Mouse (Mus musculus) MN1 (cell line): ENCODE results near the gene Cops9.

Experiments used
- DNase-seq: peaks from one replicate; pipeline ENCODE4 v3.0.0-alpha.2; 2016; ENCODE audit warnings: low spot score

The Cops9 gene

DNA sequence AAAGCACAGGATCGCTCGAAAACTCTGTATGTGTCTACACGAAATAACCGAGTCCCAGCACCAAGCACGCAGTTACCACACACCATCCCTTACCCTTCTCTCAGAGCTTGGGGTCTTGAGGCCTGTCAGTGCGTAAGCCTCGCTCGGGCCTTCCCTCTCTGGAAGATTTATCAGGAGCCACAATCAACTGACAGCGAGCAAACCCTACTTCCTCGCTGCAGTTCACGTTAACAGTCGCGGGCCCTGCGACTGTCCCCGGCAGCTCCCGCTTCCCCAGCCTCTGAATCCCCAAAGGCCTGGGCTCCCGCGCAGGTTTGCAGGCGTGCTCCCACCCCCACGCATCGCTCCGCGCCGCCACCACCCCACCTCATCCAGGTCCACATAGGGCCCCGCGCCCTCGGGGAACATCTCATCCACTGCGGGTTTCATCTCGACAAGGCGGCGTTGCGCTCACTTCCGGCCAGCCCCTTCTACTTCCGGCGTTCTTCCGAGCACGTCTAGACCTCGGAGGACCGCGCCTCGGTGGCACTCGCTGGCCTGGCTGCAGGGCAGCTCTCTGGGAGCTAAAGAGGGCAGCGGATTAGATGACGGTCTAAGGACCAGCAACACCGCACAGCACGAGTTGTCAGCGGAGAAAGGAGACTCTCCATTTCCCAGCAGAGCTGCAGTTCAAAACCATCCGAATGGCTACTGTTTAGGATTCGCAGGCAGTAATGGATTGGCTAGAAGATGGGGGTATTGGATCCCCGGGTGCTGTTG is at the start of gene Cops9:
TSS of gene Cops9 (minus strand) at position 472 of the 759 bp plus-strand sequence.
- DNase-seq = peak; percentile 96

DNA sequence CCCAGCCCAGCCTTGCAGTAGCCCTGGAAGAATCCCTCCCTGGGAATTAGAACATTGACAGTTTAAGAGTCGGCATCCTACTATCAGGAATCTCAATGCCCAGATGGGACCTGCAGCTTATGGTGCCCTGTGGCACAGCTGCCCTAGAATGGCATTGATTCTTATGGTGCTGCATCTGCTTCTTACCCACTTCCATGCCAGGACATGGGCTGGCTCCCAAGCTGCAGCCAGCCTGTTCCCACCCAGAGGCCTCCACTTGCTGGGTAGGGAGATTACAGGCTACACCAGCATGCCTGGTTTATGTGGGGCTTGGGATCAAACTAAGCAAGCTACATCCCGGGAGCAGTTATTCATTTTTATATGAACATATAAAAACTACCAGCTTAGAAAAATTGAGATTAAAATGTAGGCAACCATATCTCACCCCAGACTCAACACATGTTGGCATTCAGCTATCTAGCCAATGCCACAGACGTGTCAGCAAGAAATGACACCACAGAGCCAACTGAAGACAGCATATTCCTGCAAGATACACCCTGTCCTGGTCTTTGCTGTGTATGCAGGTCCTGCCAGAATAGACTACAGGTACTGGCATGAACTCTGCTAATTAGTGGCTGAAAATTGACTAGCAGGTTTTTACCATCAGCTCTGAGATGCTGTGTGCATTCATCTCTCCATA is 49.5 kb upstream of the Cops9 start:
- DNase-seq = no peak

DNA sequence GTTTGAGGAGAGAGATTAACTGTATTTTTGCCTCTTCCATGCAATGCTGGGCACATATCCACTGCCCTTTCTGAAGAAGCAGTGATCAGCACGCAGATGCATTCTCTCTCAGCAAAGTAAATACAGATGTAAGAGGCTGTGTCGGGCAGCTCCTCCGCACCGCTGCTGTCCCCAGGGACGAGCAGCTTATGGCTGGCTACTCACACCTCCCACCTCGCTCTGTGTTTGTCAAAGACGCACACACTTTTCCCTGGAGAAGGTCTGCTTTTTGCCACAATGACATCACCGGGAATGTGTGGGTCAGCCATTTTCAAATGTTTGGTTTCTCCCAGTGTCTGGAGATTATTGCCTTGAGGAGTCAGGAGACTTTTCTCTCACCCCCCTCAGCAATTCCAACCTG is 45.2 kb upstream of the Cops9 start:
- DNase-seq = peak; percentile 62

DNA sequence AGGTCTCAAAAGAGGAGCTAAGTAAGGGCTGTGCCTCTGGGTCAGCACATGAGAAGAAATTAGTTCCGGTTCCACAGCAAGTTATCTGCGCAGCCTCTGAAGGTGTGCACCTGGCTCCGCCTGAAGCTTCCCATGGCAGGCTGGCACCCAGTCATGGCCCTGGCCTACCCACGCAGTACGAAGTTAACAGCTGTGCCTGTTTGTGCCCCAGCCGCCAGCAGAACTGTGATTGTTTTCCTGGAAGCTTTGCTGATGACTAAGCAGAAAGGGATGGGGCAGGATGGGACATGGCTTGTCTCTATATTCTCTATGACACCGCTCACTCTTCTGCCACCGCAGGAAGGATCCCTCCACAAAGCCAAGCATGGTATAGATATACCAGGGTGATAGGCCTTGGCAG is 41.4 kb upstream of the Cops9 start:
- DNase-seq = no peak

DNA sequence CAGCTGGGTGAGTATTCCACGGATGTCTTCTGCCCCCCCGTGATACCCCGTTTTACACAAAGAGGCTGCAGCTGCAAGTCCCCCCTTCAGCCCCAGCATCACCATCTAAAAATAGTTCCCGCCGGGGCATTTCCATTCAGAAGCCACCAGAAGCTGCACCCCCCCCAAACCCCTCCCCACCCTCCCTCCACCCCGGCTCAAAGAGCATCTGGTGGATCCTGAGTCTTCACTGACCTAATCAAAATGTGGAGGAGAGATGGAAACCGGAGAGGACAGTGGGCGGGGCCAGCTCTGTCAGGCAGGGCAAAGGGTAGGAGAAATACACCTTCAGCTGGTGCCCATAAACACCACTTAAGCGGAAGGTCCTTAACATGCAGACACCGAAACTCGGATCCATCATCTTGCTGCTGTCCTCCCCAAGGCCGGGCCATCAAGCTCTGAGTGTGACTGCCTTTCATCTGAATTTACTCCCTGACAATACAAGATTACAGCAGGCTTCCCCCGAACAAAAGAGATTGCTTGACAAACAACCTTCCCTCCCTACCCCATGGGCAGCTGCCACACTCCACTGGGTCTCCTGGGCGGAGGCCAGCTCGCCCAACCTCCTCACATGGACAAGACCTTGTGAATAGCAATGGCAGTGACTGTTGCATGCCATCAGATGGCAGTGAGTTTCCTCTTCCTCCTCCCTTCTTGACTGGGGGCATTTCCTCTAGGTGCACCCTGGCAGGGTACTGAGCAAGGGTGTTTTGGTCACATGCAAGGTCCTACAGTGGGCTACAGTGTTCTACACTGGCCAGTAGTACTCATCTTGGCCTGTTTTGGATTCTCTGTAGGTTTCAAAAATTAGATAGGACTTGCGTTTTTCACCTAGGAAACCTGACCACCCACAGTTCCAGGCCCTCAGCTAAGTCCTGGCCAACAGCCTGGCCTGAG is 39.2 kb upstream of the Cops9 start:
- no peak for DNase-seq

DNA sequence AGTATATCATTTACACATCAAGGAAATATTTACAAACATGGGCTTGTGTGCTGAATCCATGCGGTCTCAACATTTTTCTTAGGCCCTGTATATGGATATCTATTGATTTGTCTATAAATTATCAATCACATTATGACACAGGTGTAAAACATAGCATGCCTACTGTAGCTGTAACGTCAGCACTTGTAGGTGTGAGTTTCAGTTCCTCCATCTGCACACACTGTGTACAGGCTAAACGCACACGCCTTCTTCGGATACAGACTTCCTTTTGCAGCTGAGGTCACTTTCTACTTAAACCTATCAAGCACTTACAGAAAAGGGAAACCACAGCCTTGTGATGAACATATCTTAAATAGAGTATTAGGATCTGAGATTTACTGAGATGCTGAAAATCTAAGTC is 37.0 kb upstream of the Cops9 start:
- no peak for DNase-seq

DNA sequence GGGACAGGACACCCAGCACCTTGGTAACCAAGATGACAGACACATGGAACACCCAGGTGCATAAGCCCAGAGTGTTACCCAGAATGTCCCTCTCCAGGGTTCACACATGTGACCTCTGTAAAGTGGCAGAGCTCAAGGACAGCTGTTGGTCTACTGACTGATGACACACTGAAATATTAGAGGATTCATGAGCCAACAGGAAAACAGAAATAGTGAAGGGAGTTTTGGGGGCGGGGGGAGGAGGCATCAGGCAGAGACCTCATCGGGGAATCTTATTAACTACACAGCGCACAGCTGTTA is 34.8 kb upstream of the Cops9 start:
- no peak for DNase-seq

DNA sequence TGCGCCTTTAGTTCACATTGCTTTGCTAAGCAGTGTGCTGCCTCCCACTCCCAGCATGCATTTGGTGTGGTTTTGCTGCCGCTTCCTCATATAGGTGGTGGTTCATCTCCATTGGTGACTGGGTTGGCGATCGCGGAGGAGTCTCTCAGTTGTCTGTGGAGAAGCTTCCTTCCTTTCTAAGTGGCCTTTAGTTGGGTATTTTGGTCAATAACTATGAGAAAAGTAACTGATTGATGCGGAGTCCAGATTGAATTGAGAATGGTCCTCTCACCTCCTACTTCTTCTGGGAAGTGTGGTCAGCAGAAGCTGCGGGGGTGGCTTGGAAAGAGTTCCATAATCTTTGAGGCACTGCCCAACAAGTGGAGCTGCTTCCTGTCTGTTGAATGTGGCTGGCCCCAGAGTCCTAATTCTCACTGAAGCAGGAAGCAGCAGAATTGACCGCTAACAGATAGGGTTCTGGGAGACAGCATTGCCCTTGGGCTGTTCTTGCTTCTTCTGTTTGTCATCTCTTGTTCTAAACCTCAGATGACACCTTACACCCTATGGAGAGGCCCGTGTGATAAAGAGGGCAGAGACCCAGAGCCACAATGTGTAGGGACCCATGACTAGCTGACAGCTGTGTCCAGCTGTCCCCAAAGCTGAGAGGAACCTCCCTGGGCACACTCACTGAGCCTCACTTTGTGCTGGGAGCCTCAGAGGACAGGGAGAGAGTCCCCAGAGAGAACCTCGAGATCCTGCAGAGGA is 34.3 kb upstream of the Cops9 start:
- no peak for DNase-seq

DNA sequence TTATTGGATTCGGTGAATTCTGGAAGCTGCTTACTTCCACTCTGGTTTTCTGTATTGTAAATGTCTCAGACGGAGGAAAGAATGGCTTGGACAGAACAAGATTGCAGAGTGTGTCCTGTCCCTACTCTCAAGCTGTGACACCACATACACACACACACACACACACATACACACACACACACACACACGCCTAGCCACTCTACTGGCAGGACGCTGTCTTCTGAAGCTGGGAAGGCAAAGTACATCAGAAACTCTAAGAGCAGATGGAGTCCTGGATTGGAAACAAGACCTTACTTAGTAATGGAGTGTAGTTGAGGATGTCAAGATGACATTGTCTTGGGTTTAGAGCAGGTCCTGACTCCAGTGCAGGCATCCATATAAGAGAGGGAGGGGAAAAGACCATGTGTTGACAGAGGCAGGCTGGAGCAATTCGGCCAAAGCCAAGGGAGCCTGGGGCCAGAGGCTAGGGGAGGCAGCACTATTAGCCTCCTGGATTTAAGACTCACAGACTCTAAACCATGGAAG is 31.5 kb upstream of the Cops9 start:
- DNase-seq = no peak

DNA sequence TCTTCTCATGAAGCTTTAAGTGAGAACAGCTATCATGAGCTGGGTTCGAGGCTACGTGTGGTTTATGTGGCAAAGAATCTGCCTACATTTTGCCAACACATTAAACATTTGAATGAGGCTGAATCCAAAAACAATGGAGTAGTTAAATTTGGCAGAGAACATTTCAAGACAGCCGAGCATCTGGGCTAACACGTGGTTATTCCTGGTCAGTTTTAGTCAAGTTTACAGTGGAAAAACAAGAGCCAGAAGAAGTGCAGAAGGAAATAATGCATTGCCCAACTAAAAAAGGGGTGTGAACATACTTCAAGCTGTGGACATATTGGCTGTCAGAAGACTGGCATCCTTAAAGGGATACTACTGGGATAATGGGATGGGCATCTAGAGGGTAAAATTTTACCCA is 29.5 kb upstream of the Cops9 start:
- no peak for DNase-seq

DNA sequence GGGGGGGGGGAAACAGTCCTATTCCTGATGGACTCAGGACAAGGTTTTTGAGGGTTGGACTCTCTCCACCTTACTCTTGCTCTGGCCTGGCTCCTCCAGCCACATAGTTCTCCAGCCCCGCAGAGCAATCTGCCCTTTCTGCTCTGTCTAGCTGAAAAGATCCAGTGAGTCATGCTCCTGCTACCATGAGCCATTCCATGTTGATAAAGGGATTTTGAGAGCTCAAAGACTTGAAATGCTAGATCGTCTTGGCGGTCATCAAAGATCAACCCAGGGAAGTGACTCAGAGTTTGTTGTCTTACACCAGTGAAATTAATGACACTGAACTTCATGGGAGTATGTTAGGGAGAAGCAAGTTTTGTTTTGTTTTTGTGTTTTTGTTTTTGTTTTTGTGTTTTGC is 27.6 kb upstream of the Cops9 start:
- DNase-seq = no peak

DNA sequence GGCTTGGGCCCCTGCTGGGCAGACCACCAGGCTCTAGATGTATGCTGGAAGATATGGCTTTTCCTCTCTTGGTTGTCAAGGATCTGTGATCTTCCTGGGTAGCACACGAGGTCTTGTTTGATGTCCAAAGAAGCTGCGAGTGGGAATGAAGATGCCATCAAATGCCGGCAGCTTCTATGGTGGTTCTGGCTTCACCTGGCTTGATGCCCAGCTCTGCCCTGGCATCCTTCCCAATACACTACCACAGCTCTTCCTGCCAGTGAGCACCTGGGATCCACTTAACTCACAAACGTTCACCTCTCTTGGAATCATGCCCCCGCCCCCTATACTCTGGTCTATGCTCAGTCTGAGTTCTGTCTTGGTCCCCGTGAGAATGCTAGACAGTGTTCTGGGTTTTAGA is 25.3 kb upstream of the Cops9 start:
- DNase-seq = peak; percentile 50

DNA sequence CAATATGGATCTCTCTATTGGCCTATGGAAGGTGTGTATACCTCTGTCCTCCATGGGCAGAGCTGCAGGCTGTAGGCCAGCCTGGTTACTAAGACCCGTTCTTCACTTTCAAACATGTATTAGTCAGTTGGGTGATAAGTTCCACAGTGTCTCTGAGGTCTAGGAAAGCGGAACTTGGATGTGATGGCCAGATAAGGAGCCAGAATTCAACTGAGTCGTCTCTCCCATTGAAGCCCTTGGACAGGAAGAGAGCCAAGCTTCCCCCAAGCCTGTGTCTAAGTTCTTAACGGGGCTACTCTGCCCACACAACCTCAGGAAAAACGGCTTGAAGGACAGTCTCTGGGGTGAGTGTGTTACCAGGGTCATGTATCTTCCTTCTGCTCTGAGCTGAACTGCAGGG is 17.6 kb upstream of the Cops9 start:
- no peak for DNase-seq

DNA sequence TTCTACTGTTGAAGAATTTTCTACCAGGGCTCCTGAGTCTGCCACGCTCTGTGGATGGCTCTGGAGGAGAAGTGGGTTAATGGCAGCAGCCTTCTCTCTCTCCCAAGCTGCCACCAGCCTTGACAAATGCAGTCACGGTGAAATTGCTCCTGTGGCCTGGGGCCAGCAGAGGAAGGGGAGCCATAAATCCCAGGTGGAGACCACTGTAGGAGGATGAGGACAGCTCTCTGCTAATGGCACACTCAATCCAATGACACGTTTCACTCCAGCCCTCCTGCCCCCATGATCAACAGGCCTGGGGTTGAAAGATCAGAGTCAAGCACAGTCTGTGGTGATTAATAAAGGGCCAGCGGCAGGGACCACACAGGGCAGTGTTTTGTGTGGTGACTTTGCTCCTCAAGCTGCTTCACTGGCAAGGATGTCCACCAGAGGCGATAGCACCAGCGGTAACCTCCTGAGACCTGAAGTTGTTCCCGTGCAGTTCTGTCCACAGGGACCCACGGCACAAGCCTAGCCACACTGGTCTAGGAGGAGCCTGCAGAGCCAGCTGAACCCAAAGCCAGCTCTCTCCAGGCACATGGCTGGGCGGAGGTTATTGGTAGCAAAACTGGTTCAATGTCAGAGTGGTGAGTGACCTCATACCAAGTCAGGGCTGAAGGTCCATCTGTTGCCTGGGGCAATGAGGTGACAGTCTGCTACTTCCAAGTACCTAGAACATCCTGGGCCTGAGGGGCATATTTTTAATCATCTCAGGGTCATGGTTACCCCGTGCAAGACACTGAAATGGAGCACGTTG is 15.4 kb upstream of the Cops9 start:
- no peak for DNase-seq

DNA sequence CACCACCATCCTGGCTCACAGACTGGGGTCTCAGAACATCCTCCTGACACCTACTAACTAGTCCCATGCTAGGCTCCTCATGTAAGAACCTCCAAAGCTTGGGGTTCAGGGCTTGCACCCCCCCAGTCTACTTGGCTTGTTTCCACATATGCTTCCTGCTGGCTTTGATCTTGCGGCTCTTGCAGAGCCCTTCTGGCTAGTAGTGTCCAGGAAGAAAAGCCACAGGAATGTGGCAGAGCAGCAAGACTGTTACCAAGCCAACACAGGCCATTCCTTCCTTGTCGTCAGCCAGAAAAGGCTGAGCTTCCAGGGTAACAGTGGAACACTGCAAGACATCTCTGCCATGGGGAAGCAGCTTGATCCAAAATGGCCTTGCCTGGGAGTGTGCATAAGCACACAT is 12.9 kb upstream of the Cops9 start:
- DNase-seq = no peak

DNA sequence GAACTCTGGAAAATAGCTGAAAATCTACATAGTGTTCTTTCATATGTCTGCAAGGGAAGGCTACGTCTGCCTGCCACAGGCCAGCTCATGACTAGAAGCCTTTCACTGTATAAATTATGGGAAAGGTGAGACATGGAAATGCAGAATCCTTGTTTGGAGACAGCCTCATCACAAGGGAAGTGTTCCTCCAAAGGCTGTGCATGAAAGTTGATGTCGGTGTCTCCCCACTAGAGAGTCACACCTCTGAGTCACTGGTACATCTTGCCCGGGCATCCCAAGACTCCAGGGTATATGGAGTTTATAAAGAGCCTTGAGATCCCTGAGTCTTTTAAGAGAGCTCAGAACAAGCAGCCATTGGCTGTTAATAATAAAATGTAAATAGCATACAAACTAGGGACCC is 11.4 kb upstream of the Cops9 start:
- no peak for DNase-seq

DNA sequence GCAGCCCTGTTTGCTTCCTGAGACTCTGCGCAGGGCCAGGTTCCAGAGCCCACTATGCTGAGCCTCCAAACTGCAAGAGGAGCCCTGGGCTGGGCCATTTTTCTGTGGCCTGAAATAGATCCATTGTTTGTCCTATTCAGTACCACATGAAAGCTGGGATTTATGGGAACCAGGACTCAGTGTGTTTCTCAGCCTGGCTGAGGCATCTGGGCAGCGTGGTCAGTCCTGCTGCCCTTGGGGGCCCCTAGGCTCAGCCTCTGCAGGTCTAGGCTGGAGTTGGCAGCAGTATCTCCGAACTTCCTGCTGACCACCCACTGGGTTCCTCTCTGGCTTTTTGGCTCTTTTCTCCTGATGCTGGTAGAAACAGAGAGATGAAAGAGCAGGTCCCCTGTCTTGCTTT is 9.7 kb upstream of the Cops9 start:
- DNase-seq = no peak

DNA sequence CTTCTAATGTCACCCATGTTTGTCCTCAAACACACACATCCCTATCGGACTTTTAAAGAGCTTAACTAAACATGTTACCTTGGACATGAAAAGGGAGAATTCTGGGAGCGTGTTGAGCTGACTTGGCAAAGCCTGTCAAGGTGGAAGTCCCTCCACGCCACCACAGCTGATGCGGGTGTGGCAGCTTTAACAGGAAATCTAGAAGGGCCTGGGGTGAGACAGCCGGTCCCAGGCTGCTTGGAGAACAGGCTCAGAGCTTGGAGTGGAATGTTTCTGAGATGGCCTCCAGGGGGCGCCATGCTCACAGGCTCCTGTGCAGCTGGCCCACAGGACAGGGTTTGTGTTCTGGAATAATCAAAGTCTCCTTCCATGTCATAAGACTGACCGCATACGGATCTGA is 6.9 kb upstream of the Cops9 start, which contains the start of gene Otos:
TSS of gene Otos (minus strand) at position 169 of the 400 bp plus-strand sequence.
- peak; percentile 82 for DNase-seq

DNA sequence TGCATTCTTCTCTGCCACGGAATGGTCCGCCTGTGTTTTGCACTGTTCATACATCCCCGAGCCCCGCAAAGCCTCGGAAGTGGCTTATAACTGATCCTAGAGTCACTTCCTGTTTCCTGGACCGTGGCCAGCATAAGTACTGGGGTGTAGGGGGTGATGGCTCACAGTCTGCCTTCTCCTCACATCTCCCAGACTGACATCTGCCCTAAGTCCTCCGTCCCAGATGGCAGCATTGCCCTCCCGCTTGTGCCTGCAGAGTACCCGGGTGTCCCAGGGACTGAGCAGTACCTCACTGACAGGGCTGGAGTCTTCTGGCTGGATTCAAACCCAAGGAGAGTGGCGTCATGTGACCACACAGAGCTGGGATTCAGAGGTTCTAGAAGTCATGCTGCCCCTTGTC is 6.4 kb upstream of the Cops9 start:
- DNase-seq = peak; percentile 38

DNA sequence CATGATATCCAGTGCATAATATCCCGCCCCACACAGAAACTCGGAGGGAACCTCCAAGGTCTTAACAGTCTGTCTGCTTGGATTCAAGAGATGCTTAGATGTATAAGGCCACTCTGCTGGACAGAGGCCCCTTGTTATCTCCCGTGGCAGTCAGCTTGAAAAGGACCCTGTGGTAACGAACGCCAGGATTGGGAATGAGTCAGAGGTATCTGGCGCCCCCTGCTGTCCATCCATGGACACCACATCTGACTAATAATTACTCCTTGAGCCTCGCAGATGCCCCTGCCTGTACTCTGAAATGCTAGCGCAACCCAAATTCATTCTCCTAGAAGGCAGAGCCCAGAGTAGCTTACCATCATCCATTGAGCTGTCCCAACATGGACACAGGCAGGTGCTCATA is 6.0 kb upstream of the Cops9 start:
- DNase-seq = peak; percentile 85

DNA sequence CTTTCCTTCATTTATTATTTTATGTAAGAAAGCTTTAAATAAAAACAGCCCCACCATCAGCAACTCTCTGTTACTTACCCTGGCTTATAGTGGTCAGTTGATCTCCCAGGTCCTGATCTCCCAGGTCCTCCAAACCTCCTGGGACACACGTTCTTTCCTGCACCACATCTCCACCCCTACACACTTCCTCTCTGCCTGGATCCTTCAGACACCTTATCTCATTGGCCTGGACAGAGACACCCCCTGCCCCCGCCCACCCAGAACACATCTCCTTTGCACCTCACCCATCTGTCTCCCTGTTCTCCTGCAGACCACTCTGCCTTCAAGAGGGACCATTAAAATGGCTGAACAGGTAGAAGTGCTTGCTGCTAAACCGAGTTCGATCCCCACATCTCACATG is 5.2 kb upstream of the Cops9 start:
- DNase-seq = no peak
